Mouse (Mus musculus) neural tube, embryonic 12.5 days (tissue): ENCODE measurements around the gene Sgms2. TPM values are rescaled to one million over a fixed set of nuclear protein-coding genes. Genes with fewer than 3 reads are reported as not detected.
"Not testable (repeated sequence)": the region's sequence is repeated elsewhere in the genome, so short reads cannot be mapped to it uniquely, and the experiment has no call there.

Source experiments
- ATAC-seq: fragments of 200-750 bp; cut with Nextera tagmentation; 2 replicates; pipeline ENCODE4 v1.8.0; 2017; ENCODE audit warnings: low read depth, mild to moderate bottlenecking, moderate TSS enrichment, moderate library complexity; ENCODE audit not compliant: low FRiP score
- H3K27ac ChIP-seq: fragments of 300-500 bp; sonication (generic); 2 replicates; pipeline ENCODE4 v1.5.1; 2016
- H3K27me3 ChIP-seq: fragments of 300-500 bp; sonication (generic); replicated peaks from 2 replicates; pipeline ENCODE4 v1.6.1; 2016; ENCODE audit warnings: mild to moderate bottlenecking
- H3K36me3 ChIP-seq: fragments of 300-500 bp; sonication (generic); 2 replicates; pipeline ENCODE4 v1.6.1; 2016; ENCODE audit warnings: mild to moderate bottlenecking
- H3K4me1 ChIP-seq: fragments of 300-500 bp; sonication (generic); 2 replicates; pipeline ENCODE4 v1.6.1; 2016
- H3K4me2 ChIP-seq: fragments of 300-500 bp; sonication (generic); replicated peaks from 2 replicates; pipeline ENCODE4 v1.6.1; 2016; ENCODE audit warnings: mild to moderate bottlenecking
- H3K4me3 ChIP-seq: fragments of 300-500 bp; sonication (generic); 2 replicates; pipeline ENCODE4 v1.5.1; 2016
- H3K9ac ChIP-seq: fragments of 300-500 bp; sonication (generic); 2 replicates; pipeline ENCODE4 v1.6.1; 2016; ENCODE audit warnings: mild to moderate bottlenecking
- H3K9me3 ChIP-seq: fragments of 300-500 bp; sonication (generic); 2 replicates; pipeline ENCODE4 v1.6.1; 2016; ENCODE audit warnings: mild to moderate bottlenecking
- WGBS: fragments of 180-500 bp; shearing (Covaris S2); methylation state at CpG from one replicate; pipeline ENCODE4 v1.1.7; 2016; 5-methylcytosine and 5-hydroxymethylcytosine counted together
- polyA plus RNA-seq: library from polyadenylated mRNA; unstranded; fragments of >200 nt; fragmentation: Nextera tagmentation; extraction: Ambion mirVana; gene quantifications from 2 replicates; pipeline ENCODE4 v1.2.1, GENCODE M21; 2016

The Sgms2 gene
- polyA plus RNA-seq, 1 experiment from 2014 or later: 1.7 TPM

GRCm38 (mm10) chr3:131347831-131348578 lies 143.2 kb downstream of the Sgms2 start:
- H3K4me3 ChIP-seq: no peak overlapping the region
- 53% methylated on average over 6 of the region's 6 CpGs for WGBS
- ATAC-seq: no peak

GRCm38 (mm10) chr3:131345903-131346302 lies 145.3 kb downstream of the Sgms2 start:
- Histone ChIP-seq H3K36me3 (no peaks in the 10 kb centered on the region), H3K9ac (no peak overlapping the region), H3K9me3 (no peaks in the 10 kb centered on the region), H3K4me2 (no peak overlapping the region), H3K27me3 (no peaks in the 10 kb centered on the region), H3K27ac (no peak overlapping the region), H3K4me1 (no peaks in the 10 kb centered on the region), H3K4me3 (no peak overlapping the region)
- WGBS: 90% methylated on average over 6 of the region's 6 CpGs
- no peak for ATAC-seq

More at GRCm38 (mm10) chr3:131347831-131348578, 143.2 kb downstream of the Sgms2 start:
- H3K27ac ChIP-seq: no peak overlapping the region
- H3K9ac ChIP-seq: no peak overlapping the region
- no peaks in the 10 kb centered on the region for H3K27me3 ChIP-seq
- no peaks in the 10 kb centered on the region for H3K36me3 ChIP-seq
- H3K4me2 ChIP-seq: no peak overlapping the region
- no peaks in the 10 kb centered on the region for H3K4me1 ChIP-seq
- H3K9me3 ChIP-seq: no peaks in the 10 kb centered on the region

DNA sequence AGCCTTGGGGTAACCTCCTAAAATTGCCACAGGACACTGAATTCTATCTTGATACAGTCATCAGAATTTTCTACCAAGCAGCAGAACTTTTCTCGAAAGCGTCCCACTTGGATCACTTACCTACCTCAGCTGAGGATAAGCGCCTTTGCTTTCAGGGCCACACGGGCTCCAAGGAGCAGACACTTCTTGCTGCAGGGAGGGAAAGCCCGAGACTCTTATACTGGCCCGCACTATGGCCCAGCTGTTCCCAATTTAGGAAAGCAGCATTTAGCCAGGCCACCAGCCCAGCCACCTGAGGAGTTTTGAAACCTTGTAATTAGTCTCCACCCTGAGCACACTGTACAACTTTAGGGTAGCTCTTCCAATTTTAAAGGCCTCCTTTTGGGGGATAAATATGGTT lies 147.9 kb downstream of the Sgms2 start:
- H3K4me1 ChIP-seq: no peaks in the 10 kb centered on the region
- no peaks in the 10 kb centered on the region for H3K36me3 ChIP-seq
- no peaks in the 10 kb centered on the region for H3K9me3 ChIP-seq
- H3K27ac ChIP-seq: no peak overlapping the region
- H3K4me2 ChIP-seq: no peak overlapping the region
- no peaks in the 10 kb centered on the region for H3K27me3 ChIP-seq
- no peak overlapping the region for H3K9ac ChIP-seq
- ATAC-seq: no peak
- no peak overlapping the region for H3K4me3 ChIP-seq
- WGBS: 86% methylated on average over 6 of the region's 6 CpGs

DNA sequence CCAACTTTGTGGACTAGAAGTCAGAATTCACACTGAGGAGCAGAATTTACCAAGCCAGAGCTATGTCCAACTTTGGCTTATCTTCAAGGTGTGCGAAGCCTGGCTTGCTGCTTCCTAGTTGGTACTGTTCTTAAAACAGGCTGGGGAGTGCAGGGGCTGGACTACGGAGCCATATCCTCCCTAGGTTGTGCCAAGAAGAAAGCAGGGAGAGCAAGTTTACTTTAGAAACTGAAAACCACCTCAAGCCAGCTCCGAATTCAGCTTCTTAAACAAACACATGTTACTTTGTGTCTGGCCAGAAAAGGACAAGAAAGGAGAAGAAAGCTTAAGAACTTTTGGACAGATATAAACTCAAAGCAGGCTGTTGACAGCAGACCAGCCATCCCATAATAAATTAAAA lies 150.3 kb downstream of the Sgms2 start:
- no peak overlapping the region for H3K27ac ChIP-seq

DNA sequence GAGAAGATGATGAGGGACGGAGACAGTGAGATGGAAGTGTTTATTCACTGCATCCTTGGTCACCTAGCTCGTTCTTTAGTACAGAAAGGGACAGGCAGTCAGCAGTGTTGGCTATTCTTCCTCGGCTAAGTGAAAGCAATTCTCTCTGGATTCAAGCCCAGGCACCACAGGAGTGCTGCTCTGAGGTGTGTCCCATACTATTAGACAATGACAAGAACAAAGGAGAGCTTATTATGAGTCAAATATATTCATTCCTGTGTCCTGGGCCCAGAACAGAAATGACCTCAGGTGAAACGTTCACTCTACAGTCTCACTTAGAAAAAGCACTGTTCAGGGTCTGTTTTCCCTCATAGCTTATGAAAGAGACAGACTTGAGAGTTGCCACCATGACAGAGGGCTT lies 151.9 kb downstream of the Sgms2 start:
- no peak overlapping the region for H3K27ac ChIP-seq
- no peak for ATAC-seq

More for the DNA sequence above, 150.3 kb downstream of the Sgms2 start:
- H3K4me2 ChIP-seq: no peak overlapping the region
- no peak for ATAC-seq
- WGBS: 79% methylated on average over 3 of the region's 3 CpGs
- H3K4me3 ChIP-seq: no peak overlapping the region
- H3K9me3 ChIP-seq: no peaks in the 10 kb centered on the region
- no peaks in the 10 kb centered on the region for H3K36me3 ChIP-seq
- H3K9ac ChIP-seq: no peak overlapping the region
- no peaks in the 10 kb centered on the region for H3K27me3 ChIP-seq
- H3K4me1 ChIP-seq: no peaks in the 10 kb centered on the region

DNA sequence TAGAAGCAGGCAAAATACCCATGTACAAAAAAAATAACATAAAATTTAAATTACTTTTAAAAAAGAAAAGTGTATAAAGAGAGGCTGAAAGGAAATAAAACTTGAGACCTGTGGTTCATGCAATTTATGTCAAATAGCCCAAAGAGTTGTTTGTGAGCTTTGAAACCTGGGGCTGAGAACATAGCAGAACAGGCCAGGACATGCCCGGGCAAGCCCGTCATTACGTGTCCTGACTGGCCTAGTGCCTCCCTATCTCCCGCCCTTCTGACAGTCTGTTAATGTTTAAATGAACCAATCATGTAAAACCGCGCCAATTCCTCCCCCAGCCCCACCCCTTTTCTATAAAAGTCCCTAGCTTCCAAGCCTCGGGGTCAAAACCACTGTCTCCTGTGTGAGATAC lies 153.5 kb downstream of the Sgms2 start:
- not testable (repeated sequence) for H3K4me2 ChIP-seq, H3K9ac ChIP-seq, H3K27ac ChIP-seq, H3K4me3 ChIP-seq, H3K9me3 ChIP-seq, H3K27me3 ChIP-seq, H3K36me3 ChIP-seq, H3K4me1 ChIP-seq, ATAC-seq
- WGBS: 90% methylated on average over 7 of the region's 7 CpGs

More for the DNA sequence above, 151.9 kb downstream of the Sgms2 start:
- Histone ChIP-seq H3K9me3 (no peaks in the 10 kb centered on the region), H3K36me3 (no peaks in the 10 kb centered on the region), H3K4me3 (no peak overlapping the region), H3K9ac (no peak overlapping the region), H3K4me1 (0 out of 2 replicates have a peak, but pooled peaks cover 5% of the 10 kb centered on the region), H3K27me3 (no peaks in the 10 kb centered on the region), H3K4me2 (no peak overlapping the region)
- 66% methylated on average over 4 of the region's 4 CpGs for WGBS

GRCm38 (mm10) chr3:131336629-131337028 lies 154.6 kb downstream of the Sgms2 start:
- Histone ChIP-seq H3K4me3 (no peak overlapping the region), H3K4me1 (0 out of 2 replicates have a peak, but pooled peaks cover 7% of the 10 kb centered on the region), H3K27me3 (no peaks in the 10 kb centered on the region), H3K36me3 (no peaks in the 10 kb centered on the region), H3K9ac (no peak overlapping the region), H3K9me3 (no peaks in the 10 kb centered on the region), H3K27ac (no peak overlapping the region), H3K4me2 (no peak overlapping the region)
- WGBS: 81% methylated on average over 8 of the region's 8 CpGs
- no peak for ATAC-seq

DNA sequence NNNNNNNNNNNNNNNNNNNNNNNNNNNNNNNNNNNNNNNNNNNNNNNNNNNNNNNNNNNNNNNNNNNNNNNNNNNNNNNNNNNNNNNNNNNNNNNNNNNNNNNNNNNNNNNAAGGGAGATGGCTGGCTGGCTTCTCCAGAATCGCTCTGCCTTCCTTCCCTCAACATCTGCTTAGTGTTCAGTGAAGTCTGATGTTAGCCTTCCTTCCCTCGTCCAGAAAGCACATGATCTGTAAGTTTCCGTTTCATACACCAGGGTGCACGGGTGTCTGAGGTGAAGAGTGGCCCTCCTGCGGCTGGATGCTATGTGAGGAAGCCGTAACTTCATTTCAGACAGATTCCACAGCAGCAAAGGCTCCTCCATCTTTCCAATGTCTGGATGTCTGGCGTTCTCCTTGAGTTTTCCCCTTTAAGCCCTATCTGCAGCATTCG lies 156.1 kb downstream of the Sgms2 start:
- Histone ChIP-seq H3K9ac (no peak overlapping the region), H3K4me1 (0 out of 2 replicates have a peak, but pooled peaks cover 7% of the 10 kb centered on the region), H3K36me3 (no peaks in the 10 kb centered on the region), H3K9me3 (no peaks in the 10 kb centered on the region), H3K4me3 (no peak overlapping the region), H3K27ac (no peak overlapping the region), H3K4me2 (no peak overlapping the region), H3K27me3 (no peaks in the 10 kb centered on the region)
- no peak for ATAC-seq
- WGBS: 76% methylated on average over 8 of the region's 8 CpGs

DNA sequence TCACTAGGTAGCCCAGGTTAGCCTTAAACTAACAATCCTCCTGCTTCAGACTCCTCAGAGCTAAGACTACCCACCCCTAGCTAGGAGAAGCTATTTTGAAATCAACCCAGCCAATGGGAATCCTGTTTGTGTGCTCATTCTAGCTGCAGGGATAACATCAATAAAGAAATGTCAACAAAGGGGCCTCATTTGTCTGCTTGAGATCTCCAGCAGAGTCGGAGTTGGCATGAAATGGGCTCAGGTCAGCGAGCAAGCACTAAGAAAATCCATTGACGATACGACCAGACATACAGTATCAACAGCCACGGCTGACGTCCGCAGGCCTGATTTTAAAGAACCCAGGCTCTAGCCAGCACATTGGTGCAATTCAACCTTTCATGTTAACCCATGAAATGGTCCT lies 164.0 kb downstream of the Sgms2 start:
- WGBS: 48% methylated on average over 7 of the region's 7 CpGs
- Histone ChIP-seq H3K4me1 (no peaks in the 10 kb centered on the region), H3K36me3 (no peaks in the 10 kb centered on the region), H3K27me3 (no peaks in the 10 kb centered on the region), H3K9me3 (no peaks in the 10 kb centered on the region), H3K9ac (no peak overlapping the region), H3K4me3 (no peak overlapping the region), H3K4me2 (no peak overlapping the region), H3K27ac (no peak overlapping the region)
- ATAC-seq: no peak

DNA sequence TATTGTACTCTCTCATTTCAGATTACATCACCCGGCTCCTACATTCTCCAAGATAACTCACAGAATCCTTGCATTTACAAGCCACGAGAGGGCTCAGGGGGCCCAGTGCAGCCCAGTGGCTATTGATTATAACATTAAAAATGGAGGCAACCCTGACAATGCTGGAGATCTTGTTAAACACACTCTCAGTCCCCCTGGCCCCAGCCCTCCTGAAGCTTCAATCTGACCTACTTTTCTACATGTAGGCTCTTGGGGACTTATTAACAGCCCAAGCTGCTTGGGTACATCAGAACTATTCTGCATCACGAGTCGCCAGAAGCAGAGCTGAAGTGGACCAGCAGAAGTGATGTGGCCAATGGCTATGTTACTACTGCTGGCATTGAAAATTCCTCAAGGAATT lies 164.6 kb downstream of the Sgms2 start:
- no peak for ATAC-seq
- Histone ChIP-seq H3K27ac (no peak overlapping the region), H3K36me3 (no peaks in the 10 kb centered on the region), H3K9ac (no peak overlapping the region), H3K27me3 (no peaks in the 10 kb centered on the region), H3K4me2 (no peak overlapping the region), H3K4me3 (no peak overlapping the region), H3K4me1 (no peaks in the 10 kb centered on the region), H3K9me3 (no peaks in the 10 kb centered on the region)
- 86% methylated on average over 4 of the region's 4 CpGs for WGBS

DNA sequence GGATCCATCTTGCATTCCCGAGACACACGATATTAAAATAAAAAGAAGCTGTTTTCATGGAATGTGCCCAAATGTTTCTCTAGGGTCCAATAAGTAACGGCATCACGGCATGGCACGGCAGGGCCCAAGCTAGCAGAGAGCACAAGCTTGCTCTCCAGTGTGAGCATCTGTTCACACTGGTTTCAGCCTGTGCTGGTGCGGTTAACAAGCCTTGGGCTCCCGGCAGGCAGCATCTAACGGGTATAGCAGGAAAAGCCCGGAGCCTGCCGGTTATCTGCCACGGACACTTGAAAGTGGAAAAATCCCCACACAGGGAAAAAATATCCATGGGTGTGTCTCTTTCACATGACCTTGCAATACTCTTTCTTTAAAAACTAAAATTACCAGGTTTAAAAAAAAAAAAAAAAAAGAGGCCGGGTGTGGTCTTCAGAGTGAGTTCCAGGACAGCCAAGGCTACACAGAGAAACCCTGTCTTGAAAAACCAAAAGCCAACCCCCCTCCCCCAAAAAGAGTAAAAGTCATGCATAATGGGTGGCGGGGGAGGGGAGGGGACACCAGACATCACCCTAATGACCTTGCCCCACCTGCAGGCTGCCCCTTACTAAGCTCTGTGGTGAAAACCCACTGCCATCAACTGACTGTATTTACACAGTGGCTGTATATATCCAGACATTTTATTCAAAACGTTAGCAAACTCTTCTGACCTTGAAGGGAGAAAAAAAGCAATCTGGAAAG lies 169.0 kb downstream of the Sgms2 start:
- ATAC-seq: no peak
- H3K27me3 ChIP-seq: no peaks in the 10 kb centered on the region
- no peak overlapping the region for H3K9ac ChIP-seq
- no peaks in the 10 kb centered on the region for H3K9me3 ChIP-seq
- H3K4me2 ChIP-seq: no peak overlapping the region
- H3K4me1 ChIP-seq: no peaks in the 10 kb centered on the region
- no peaks in the 10 kb centered on the region for H3K36me3 ChIP-seq
- WGBS: 65% methylated on average over 14 of the region's 14 CpGs
- no peak overlapping the region for H3K27ac ChIP-seq
- H3K4me3 ChIP-seq: no peak overlapping the region

- H3K36me3 ChIP-seq: no peaks in the 10 kb centered on the region
- no peaks in the 10 kb centered on the region for H3K9me3 ChIP-seq
- H3K27ac ChIP-seq: no peak overlapping the region
- no peaks in the 10 kb centered on the region for H3K4me1 ChIP-seq
- no peak overlapping the region for H3K9ac ChIP-seq
- H3K4me2 ChIP-seq: no peak overlapping the region
- WGBS: 7% methylated on average over 3 of the region's 3 CpGs
- ATAC-seq: no peak
- H3K27me3 ChIP-seq: no peaks in the 10 kb centered on the region
- H3K4me3 ChIP-seq: no peak overlapping the region
Observed at GRCm38 (mm10) chr3:131320184-131320583, 171.0 kb downstream of the Sgms2 start.
